26 mouse cellular contexts compared by ENCODE assay signal in the genomic region with DNA sequence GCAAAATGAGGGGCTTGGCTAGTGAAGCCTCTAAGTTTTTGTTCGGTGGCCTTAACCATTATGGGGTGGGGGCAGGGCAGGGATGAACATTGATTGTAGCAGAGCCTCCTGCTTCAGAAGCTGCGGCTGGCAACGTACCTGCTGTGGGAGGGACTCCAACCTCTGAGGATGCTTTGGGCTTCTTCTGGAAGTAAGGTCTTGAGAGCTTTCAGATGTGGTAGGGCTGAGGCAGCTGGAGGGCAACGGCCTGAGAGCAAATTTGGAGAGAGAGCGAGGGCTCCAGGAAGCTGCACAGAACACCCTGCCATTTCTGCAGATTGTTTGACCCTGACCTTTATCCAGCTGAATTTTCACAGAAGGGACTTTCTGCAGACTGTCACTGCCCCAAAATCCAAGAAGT.
A peak's percentile ranks its signal among the peaks of the same experiment; 100 is the strongest.
DNase-seq lines count a peak whose midpoint lies in the region; ATAC-seq and TF ChIP-seq lines count a peak whose summit lies in the region.
"Had no signal": no experiment of that assay in that cellular context is flagged by ENCODE, and none has a peak within 500 bp of the region (broad histone marks: within the 10 kb centered on the region; RNA-seq: fewer than 3 reads in every experiment).

No protein-coding gene starts in this region.

- H3K4me1 ChIP-seq in thymus, adult 2 months (replicated peaks; ENCODE audit: control insufficient read depth, insufficient read depth, low read length) = peaks cover 37% of the 10 kb centered on the region
- H3K4me1 ChIP-seq in hindbrain, postnatal 0 days (ENCODE audit: insufficient read depth, low read length) = no peaks in the 10 kb centered on the region
- H3K4me1 ChIP-seq: forebrain, embryonic 13.5 days had no signal

- TF ChIP-seq CTCF in thymus, adult 2 months (IDR thresholded peaks at IDR 0.05; ENCODE audit: borderline replicate concordance, control insufficient read depth, extremely low read depth, insufficient read depth, low read length, poor library complexity) = no peak
- no peak for TF ChIP-seq CTCF in hindbrain, postnatal 0 days (IDR thresholded peaks at IDR 0.05; ENCODE audit: low read depth)

- peak overlapping the region; percentile 78 for H3K27ac ChIP-seq in thymus, adult 2 months (ENCODE audit: control insufficient read depth, insufficient read depth, low read length)
- no peak overlapping the region for H3K27ac ChIP-seq in hindbrain, postnatal 0 days
- H3K27ac ChIP-seq: forebrain, embryonic 10.5 days; forebrain, embryonic 13.5 days; heart, embryonic 15.5 days; hindbrain, embryonic 10.5 days; hindbrain, embryonic 13.5 days had no signal

- H3K4me2 ChIP-seq in hindbrain, postnatal 0 days (ENCODE audit: low read depth, low read length) = no peak overlapping the region
- H3K4me2 ChIP-seq: forebrain, embryonic 13.5 days; heart, embryonic 12.5 days; heart, embryonic 15.5 days; hindbrain, embryonic 13.5 days had no signal

- peak; percentile 20 for DNase-seq in adrenal gland, postnatal 14 days
- DNase-seq in adrenal gland, postnatal 10 days = no peak
- DNase-seq in thymus, adult 2 months = peak; percentile 57
- peak; percentile 64 for DNase-seq in thymus, postnatal 14 days
- peak; percentile 67 for DNase-seq in thymus, postnatal 4 days
- no peak for DNase-seq in frontal cortex, adult 2 months (ENCODE audit: extremely low spot score in 1 of 2, low spot score in 1 of 2)
- DNase-seq in right cerebral cortex, adult 18-20 months = no peak
- no peak for DNase-seq in hindbrain, postnatal 0 days (ENCODE audit: low spot score)
- DNase-seq: adrenal gland, postnatal 25 days; B cell, adult 2 months; cerebellum, adult 18-20 months; cerebellum, adult 9-10 months; cerebellum, postnatal 14 days; gastrocnemius, postnatal 25 days; heart, adult 18-20 months; heart, postnatal 10 days; heart, postnatal 36 days had no signal

- no peaks in the 10 kb centered on the region for H3K27me3 ChIP-seq in thymus, adult 2 months (ENCODE audit: control insufficient read depth, insufficient read depth, low read length)
- H3K27me3 ChIP-seq in hindbrain, postnatal 0 days (ENCODE audit: insufficient read depth, low read length) = peaks cover 5% of the 10 kb centered on the region; the same call in 1 of the 2 replicates
- H3K27me3 ChIP-seq: CH12.LX; heart, embryonic 12.5 days; heart, embryonic 15.5 days had no signal

- WGBS in thymus, adult 2 months = 33% methylated on average over 5 of the region's 5 CpGs
- 71% methylated on average over 5 of the region's 5 CpGs for WGBS in hindbrain, postnatal 0 days

- H3K9me3 ChIP-seq in hindbrain, postnatal 0 days (ENCODE audit: low read length) = no peaks in the 10 kb centered on the region
- H3K9me3 ChIP-seq: forebrain, embryonic 13.5 days; heart, embryonic 15.5 days; hindbrain, embryonic 10.5 days; hindbrain, embryonic 13.5 days had no signal

- TF ChIP-seq POLR2A in thymus, adult 2 months (IDR thresholded peaks at IDR 0.05; ENCODE audit: control insufficient read depth, extremely low read depth, insufficient read depth, low read length, poor library complexity) = no peak

- H3K36me3 ChIP-seq in thymus, adult 2 months (ENCODE audit: control insufficient read depth, insufficient read depth, low read length) = no peaks in the 10 kb centered on the region
- no peaks in the 10 kb centered on the region for H3K36me3 ChIP-seq in hindbrain, postnatal 0 days (ENCODE audit: insufficient read depth, low read length)
- H3K36me3 ChIP-seq: forebrain, embryonic 10.5 days; G1E; heart, embryonic 12.5 days; heart, embryonic 15.5 days; hindbrain, embryonic 10.5 days; hindbrain, embryonic 13.5 days had no signal

- ATAC-seq in hindbrain, postnatal 0 days = no peak
- ATAC-seq: forebrain, embryonic 13.5 days; forebrain, embryonic 16.5 days had no signal

- H3K9ac ChIP-seq in hindbrain, postnatal 0 days (replicated peaks; ENCODE audit: low read length) = no peak overlapping the region
- H3K9ac ChIP-seq: forebrain, embryonic 13.5 days; heart, embryonic 12.5 days; heart, embryonic 15.5 days; hindbrain, embryonic 13.5 days had no signal

- no peak overlapping the region for H3K4me3 ChIP-seq in thymus, adult 2 months (ENCODE audit: control insufficient read depth, insufficient read depth, low read length)
- H3K4me3 ChIP-seq in hindbrain, postnatal 0 days (ENCODE audit: low read length) = no peak overlapping the region
- H3K4me3 ChIP-seq: forebrain, embryonic 10.5 days; forebrain, embryonic 13.5 days; heart, embryonic 12.5 days; heart, embryonic 15.5 days; hindbrain, embryonic 10.5 days; hindbrain, embryonic 13.5 days had no signal

Comparison
In these comparisons a context has a peak if more than half of its experiments do, and no peak if none do; other contexts are left out.
1. DNase-seq: peak in adrenal gland, postnatal 14 days (single experiment), thymus, adult 2 months (single experiment), thymus, postnatal 14 days (single experiment) and thymus, postnatal 4 days (single experiment); none in adrenal gland, postnatal 10 days (single experiment), frontal cortex, adult 2 months (0 of 2), right cerebral cortex, adult 18-20 months (single experiment) and hindbrain, postnatal 0 days (single experiment).